Mouse (Mus musculus) liver, postnatal 0 days (tissue): ENCODE data around the gene Magea2.

Source experiments
- CTCF ChIP-seq: sonication (generic); IDR thresholded peaks from 2 replicates; pipeline ENCODE4 v1.5.1; 2016; ENCODE audit warnings: antibody characterized with exemption, low read depth
- EP300 ChIP-seq: IDR thresholded peaks from 2 replicates; pipeline ENCODE4 v1.6.1; 2016; ENCODE audit warnings: antibody characterized with exemption, low read depth, mild to moderate bottlenecking

- TF ChIP-seq CTCF (peak; percentile 43), EP300 (no peak)
Measured at GRCm38 (mm10) chrX:155098024-155098423, 4.6 kb upstream of the Magea2 start.
